Mouse (Mus musculus): ENCODE results near the gene Slc35f1.
"Not testable (repeated sequence)": the region's sequence is repeated elsewhere in the genome, so short reads cannot be mapped to it uniquely, and the experiment has no call there.

Gene Slc35f1

GRCm38 (mm10) chr10:52791560-52791959, 101.2 kb downstream of the Slc35f1 start:
- DNase-seq = no peak

GRCm38 (mm10) chr10:52797454-52797853, 107.1 kb downstream of the Slc35f1 start:
- DNase-seq = no peak

DNA sequence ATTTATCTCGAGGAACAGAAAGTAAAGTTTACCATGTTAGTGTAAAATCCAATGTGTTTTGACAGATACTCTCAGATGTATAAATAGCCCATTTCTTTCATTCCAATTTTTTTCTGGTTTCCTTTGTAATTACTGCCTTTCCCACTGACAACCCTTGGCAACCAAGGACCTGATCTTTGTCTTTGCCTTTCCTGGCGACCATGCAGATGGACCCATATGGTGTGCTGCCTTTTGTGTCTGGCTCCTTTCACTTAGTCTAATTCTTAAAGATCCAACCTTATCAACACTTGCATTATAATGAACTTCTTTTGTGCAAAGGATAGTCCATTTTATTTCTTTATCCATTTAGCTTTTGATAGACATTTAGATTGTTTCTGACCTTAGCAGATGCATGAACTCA, 117.5 kb downstream of the Slc35f1 start:
- DNase-seq = no peak

GRCm38 (mm10) chr10:52812861-52813260, 122.5 kb downstream of the Slc35f1 start:
- DNase-seq = no peak

DNA sequence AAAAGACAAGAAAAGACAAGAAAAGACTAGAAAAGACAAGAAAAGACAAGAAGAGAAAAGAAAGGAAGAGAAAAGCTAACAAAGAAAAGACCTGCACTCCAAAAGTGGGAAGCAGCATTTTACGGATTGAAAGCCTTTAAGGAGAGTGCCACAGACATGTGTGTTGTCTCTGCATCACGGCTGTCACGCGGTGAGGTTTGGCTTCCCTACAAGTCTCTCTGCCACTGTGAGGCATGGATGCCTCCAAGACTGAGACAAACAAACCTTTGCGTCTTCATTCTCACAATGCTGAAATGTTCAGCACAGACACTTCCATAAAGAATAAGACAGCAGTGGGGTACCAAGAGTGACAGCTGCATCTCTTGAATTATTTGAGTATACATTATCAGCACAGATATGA, 124.0 kb downstream of the Slc35f1 start:
- DNase-seq = peak; percentile 8

GRCm38 (mm10) chr10:52819661-52820060, 129.3 kb downstream of the Slc35f1 start:
- DNase-seq = no peak

DNA sequence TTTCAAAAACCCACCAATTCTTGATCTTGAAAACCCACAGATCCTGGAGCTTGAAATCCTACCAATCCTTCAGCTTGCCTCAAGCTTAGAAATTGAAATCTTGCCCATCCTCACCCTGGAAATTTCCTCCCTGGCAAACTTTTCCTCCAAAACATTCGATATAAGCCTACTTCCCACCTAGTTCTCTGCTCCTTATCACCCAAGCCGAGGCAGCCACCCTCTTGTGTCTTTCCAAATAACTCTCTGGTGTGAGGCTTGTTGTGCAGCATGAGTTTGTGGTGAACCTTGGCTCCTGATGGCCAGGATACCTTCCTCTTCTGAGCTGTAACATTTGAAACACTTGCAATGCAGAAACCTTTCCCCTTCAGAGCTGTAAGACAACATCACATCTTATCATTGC, 132.6 kb downstream of the Slc35f1 start:
- DNase-seq = no peak

GRCm38 (mm10) chr10:52825746-52826145, 135.4 kb downstream of the Slc35f1 start:
- no peak for DNase-seq

GRCm38 (mm10) chr10:52840819-52841218, 150.5 kb downstream of the Slc35f1 start:
- DNase-seq = no peak

DNA sequence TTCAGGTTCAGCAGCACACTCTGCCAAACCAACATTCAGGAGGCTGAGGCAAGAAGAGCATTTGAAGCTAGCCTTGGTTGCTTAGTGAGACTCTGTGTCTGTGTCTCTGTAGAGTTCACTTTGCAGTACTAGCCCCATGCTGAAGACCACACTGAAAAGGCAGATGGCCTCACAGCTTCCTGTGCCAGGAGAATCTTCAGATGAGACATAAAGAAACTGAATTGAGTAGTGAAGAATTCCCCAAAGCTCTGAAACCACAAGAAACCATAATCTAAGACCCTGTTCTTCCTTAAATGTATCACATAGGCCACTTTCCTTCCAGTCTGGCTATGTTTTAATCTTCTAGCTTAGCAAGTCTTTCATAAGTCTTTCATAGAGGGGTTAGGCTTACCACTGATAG, 161.7 kb downstream of the Slc35f1 start:
- no peak for DNase-seq

DNA sequence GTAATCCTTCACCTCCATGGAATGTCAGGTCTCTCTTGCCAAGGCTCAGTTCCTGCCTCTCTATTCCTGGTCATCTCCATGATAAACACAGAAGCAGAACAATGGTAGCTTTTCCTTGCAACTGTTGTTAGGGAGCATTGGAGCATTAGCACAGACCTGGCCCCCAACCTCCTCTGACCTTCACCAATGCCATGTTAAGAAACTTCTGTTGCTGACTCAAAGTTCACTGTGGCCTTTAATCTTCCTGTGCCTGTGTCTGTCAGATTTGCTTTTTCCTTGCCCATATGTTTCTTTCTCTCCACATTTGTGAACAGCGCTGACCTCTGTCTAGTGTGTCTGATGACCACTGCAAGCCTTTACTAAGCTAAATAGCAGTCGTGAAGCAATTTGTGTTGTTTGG, 170.5 kb downstream of the Slc35f1 start:
- no peak for DNase-seq

- DNase-seq = no peak
Measured at GRCm38 (mm10) chr10:52864936-52865335, 174.6 kb downstream of the Slc35f1 start.

DNA sequence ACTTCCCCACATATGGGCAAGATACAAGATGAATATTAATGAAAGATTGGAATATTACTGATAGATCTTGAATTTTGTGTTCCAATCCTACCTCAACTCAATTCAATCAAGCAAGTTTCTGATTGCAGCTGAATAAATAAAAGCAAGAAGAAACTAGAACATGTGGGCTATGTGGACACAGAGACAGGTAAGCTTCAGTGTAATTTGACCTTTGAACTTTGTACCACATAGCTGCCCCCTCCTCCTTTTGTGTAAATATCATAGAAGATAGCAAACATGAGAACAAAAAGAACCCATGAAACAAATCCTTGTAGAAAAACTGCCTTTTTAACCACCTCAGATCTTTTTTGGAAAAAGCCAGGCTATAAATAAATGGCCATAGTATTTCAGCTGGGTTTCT, 180.8 kb downstream of the Slc35f1 start:
- DNase-seq = no peak

DNA sequence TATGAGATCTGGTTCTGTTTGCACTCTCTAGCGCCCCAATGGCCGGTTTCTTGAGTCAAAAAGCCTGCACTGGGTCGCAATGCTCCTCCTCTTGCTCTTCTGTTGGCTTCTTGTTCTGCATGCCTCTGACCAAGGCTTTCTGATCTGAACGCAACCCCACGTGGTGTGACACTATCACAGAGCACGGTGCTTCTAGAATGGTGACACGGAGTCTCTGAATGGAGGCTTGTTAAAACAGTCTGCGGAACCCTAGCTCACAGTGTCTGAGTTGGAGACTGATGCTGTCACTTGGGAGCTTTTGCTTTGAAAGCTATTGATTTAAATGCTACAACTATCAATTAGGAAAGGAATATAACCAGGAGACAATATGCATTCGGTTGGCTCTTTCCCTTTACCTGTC, 183.8 kb downstream of the Slc35f1 start:
- DNase-seq = no peak

DNA sequence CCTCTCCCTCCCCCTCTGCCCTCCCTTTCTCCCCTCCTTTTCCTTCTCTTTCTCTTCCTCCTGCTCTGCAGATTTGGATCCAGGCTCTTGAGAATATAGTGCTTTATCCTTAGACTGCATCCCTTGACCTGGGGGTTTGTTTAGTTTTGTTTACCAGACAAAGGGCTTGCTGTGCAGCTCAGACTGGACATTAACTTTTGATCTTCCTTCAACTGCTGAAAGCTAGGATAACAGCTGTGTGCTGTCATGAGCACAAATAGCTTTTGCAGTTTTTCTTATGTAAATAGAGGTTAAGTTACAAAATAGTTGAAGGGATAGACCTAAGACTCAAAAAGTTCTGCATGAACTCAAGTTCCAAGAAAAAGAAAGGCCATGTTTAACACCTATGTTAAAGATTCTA, 184.4 kb downstream of the Slc35f1 start:
- DNase-seq = no peak

- no peak for DNase-seq
Measured at GRCm38 (mm10) chr10:52877263-52878021, 187.1 kb downstream of the Slc35f1 start.

GRCm38 (mm10) chr10:52878093-52878801, 187.9 kb downstream of the Slc35f1 start:
- DNase-seq = no peak

DNA sequence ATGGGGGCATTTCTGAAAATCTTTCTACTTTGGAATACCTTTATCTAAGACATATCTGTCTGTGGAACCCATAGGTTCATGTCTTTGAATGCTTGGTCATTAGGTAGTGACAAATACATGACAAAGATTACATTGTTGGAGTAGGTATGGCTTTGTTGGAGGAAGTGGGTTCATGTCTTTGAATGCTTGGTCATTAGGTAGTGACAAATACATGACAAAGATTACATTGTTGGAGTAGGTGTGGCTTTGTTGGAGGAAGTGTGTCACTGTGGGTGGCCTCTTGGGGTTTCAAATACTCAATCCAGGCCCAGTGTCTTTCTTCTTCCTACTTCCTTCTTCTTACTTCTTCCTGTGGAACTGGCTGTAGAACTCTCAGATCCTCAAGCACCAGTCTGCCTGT, 206.4 kb downstream of the Slc35f1 start:
- DNase-seq = not testable (repeated sequence)

DNA sequence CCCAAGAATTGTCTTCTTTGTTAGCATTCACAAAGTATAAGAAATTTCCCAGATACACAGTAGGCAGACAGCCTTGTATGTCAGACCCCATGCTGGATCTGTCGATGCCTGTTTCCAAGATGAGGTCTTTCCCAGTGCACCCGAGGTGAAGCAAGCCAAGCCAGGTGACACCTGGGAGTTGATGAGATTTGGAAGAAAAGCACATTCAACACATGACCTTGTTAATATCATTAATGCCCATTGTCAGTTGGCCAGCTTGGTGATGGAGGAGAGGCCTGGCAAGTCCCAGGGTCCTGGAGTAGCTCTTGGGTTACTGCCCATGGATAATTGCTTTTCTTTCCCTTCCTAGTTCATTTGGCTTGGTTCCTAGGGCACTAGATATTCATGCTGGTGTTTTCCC, 214.6 kb downstream of the Slc35f1 start:
- DNase-seq = no peak

- DNase-seq = no peak
Measured at GRCm38 (mm10) chr10:52911762-52912161, 221.4 kb downstream of the Slc35f1 start.

DNA sequence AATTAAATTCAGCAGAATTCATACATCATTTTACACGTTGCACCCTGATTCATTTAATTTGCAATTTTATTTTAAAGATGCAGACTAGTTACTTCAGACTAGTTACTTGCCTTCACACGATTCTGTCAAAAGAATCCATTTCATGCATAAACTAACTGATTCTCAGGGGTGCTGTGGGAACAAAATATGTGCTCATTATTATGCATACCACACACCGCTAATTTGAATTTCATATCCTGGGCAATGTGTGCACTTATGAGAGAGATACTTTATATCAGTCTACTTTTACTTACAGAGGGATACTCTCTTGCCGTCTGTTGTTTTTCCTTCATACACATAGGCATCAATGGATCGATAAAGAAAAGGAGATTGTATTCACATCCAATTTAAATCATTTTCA, 228.4 kb downstream of the Slc35f1 start:
- DNase-seq = no peak

DNA sequence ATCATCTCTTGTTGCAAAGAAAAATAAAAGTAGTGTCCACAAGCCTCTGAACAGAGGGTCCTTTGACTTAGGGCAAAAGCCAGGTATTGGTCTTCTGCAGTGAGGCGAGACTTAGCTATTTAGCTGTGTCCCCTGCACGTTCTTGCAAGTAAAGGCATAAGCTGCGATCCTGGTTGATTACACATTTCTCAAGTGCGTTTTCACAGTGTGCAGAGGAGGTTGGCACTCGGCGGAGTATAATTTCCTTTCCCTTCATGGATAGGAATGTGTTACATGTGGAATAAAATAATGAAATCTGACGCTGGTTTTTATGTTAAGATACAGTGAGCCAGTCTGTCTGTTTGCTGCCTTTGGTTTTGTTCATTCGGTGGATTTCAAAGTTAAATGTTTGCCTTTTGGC, 232.8 kb downstream of the Slc35f1 start:
- DNase-seq = peak; percentile 9

DNA sequence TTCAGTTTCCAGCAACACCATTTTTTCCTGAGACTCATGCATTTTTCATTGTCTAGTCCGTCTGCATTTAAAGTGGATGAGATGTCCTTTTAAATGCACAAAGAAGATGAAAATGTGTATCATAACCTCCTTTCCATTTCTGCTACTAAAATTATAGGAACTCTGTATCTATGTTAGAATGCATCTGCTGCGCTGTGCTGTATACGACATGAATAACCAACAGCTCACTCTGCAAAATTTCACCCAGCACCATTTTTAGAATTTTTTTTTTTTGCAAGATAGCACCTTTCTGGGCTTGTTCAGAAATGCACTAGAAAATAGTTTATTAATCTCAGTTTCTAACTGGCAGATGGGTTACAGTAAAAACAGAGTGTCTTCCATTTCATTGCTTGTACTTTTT, 236.0 kb downstream of the Slc35f1 start:
- no peak for DNase-seq

DNA sequence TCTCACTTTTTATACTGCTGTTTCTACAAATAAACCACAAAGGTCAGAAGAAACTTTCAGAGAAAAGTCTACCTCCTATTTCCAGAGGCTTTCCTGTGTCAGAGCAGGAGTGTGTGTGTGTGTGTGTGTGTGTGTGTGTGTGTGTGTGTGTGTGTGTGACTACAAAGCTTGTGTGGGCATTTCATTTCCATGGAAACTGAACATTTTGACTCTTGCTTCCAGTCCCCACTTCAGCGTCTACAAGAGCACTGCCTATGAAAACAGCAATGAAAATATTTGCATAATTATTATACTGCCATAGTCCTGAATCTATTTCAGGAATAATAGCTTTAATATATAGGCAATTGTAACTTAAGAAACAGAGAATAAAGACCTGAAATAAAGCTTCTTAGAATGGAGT, 241.8 kb downstream of the Slc35f1 start:
- DNase-seq = no peak

- DNase-seq = no peak
Measured at GRCm38 (mm10) chr10:52934615-52935014, 244.3 kb downstream of the Slc35f1 start.

All from right cerebral cortex, postnatal 14 days (tissue).